Mouse (Mus musculus) midbrain, embryonic 13.5 days (tissue): ENCODE results near the gene Ddx55. TPM values are rescaled to one million over a fixed set of nuclear protein-coding genes. Genes with fewer than 3 reads are reported as not detected.

Experiments
- polyA plus RNA-seq: library from polyadenylated mRNA; unstranded; fragments of >200 nt; fragmentation: Nextera tagmentation; extraction: Ambion mirVana; gene quantifications from 2 replicates; pipeline ENCODE4 v1.2.1, GENCODE M21; 2015

Ddx55 gene
- polyA plus RNA-seq, 1 experiment from 2014 or later: 28.0 TPM

Other genes starting within 250 kb of the Ddx55 start
- gene Mphosph9, start 224.9 kb upstream of the Ddx55 start, polyA plus RNA-seq: 15.4 and 16.5 TPM in 2 replicates
- 15.9 and 16.7 TPM in 2 replicates for gene 2810006K23Rik, start 224.8 kb upstream of the Ddx55 start, polyA plus RNA-seq
- 78.7 and 82.5 TPM in 2 replicates for gene Cdk2ap1, start 189.8 kb upstream of the Ddx55 start, polyA plus RNA-seq
- gene Sbno1, start 126.9 kb upstream of the Ddx55 start, polyA plus RNA-seq: 116 and 118 TPM in 2 replicates
- 20.4 and 23.6 TPM in 2 replicates for gene Kmt5a, start 112.9 kb upstream of the Ddx55 start, polyA plus RNA-seq
- 18.2 and 19.4 TPM in 2 replicates for gene Rilpl2, start 74.5 kb upstream of the Ddx55 start, polyA plus RNA-seq
- 26.1 and 26.3 TPM in 2 replicates for gene Snrnp35, start 69.7 kb upstream of the Ddx55 start, polyA plus RNA-seq
- gene Rilpl1, start 21.5 kb upstream of the Ddx55 start, polyA plus RNA-seq: 9.1 and 10.3 TPM in 2 replicates
- gene Tmed2, start 12.2 kb upstream of the Ddx55 start, polyA plus RNA-seq: 345 and 368 TPM in 2 replicates
- 75.2 and 75.4 TPM in 2 replicates for gene Eif2b1, start 26.3 kb downstream of the Ddx55 start, polyA plus RNA-seq
- gene Gtf2h3, start 26.3 kb downstream of the Ddx55 start, polyA plus RNA-seq: 62.9 and 63.9 TPM in 2 replicates
- gene Atp6v0a2, start 75.7 kb downstream of the Ddx55 start, polyA plus RNA-seq: 40.9 and 47.3 TPM in 2 replicates
- gene Dnah10, start 172.2 kb downstream of the Ddx55 start, polyA plus RNA-seq: 0.08 and 0.13 TPM in 2 replicates